Mouse (Mus musculus): ENCODE measurements around the gene Gtf2ird2.

Gtf2ird2 gene

DNA sequence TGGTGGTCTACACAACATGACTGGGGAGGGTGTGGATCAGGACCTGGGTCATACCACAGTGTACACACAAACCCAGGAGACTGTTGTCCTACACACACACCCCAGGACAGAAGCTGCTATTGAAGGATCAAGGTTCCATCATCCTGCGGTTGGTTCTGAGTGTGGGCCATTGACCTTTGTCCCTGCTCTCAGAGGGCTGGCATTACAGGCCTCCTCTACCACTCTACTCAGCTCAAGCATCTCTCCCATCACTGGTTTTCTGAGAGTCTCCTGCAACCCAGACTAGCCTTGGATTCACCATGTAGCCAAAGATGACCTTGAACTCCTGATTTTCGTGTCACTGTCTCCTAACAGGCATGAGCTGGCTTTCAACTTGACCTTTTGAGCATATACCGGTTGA, 52.4 kb downstream of the Gtf2ird2 start:
- no peak for DNase-seq

DNA sequence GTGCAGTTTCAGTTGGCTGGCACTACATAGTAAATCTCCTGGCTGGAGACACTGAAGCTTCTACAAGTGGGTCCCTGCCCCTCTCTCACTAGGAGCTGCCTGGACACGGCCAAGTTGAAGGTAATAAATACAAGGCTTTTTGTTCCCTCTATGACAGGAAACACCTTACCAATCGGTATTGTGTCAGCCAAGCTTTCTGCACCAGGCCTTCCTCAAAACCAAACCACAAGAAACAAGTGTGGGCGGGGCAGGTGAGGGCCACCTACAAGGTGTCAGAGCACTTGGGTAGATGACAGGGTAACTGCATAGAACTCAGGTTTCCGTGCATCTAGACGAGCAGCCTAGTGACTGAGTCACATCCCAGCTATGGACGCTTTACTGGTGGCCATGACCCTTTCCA, 53.0 kb downstream of the Gtf2ird2 start:
- DNase-seq = no peak

- DNase-seq = no peak
These were observed 53.7 kb downstream of the Gtf2ird2 start for GRCm38 (mm10) chr5:134237508-134237907.

DNA sequence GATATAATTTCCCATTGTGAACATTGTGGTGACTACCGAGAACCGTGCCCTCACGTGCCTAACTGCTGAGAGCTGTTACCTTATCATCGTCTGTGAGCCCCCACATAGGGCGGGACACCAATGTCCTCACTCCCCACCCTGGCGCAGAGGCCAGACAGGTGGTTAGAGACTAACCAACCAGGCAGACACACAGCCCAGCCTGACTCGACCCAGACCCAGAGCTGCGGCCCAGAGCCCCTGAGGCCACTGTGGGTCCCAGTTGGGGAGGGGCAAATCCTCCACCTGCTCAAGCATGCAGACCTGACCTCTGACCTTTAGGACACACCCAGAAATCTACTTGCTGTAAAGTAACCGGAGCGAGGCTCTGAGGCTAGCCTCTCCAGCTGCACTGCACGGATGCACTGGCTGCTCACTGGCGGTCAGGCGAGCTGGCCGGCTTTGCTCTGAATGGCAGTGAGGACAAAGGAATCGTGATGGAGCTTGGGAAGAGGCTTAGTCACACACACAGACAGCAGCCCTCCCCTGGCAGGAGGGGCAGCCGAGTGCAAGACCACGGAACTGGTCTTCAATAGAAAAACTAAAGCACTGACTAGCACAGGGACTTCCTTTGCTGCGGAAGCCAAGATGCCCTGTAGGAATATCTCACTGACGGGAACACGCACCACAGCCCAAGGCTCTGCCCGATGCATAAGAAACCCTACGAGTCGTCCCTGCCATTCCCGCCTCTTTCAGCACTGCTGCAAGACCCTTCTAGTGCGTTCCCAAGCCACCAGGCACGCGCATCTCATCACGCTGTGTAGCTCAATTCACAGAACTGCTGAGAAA, 54.3 kb downstream of the Gtf2ird2 start:
- DNase-seq = no peak

DNA sequence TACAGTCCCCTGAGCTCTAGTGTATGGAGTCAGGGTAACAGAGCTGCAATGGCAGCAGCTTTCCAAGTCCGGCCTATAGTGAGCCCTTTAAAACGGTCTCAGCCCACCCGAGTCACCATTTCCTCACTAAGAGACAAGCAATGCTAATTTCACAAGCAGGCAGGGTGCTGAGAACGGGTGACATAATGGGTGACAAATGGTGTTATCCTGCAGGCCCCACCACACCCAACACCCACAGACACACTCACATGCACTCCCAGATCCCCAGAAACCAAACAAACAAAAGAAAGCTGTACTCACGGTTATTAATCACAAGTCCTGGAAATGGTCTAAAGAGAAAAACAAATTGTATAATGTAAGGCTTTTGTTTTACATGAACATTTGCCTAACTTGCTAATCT, 58.0 kb downstream of the Gtf2ird2 start:
- DNase-seq = no peak

DNA sequence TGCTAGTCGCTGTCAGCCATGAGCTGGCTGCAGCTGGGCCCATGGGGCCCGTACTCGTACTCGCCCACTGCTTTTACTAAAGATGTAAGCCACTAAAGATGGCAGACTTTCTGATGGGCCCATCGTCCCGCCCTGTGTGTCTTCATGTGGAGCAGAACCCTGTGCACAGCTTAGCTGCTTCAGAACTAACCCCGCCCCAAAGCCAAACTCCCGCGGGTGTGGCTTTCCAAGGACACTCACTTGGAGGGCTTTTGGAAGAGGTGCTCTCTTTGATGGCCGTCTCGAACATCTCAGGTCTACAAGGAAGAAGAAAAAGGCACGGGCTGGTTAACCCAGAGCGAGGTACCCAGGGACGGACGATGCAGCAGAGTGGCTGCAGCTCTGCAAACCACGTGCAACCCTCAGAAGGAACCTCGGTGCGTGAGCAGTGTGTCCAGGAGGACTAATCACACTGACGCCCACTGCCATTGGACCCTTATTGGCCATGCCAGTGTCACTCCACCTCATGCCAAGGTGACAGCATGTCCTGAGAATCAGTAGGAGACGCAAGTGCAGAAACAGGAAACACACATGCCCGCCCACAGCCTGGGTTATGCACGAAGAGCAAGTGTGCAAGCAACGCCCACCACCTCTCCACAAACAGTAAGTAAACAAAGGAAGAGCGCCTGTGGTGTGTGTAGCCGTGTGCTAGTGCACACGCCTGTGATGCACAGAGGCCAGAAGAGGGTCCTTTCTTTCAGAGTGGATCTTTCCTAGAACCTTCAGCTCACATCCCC, 60.0 kb downstream of the Gtf2ird2 start:
- no peak for DNase-seq

GRCm38 (mm10) chr5:134244890-134245289, 61.1 kb downstream of the Gtf2ird2 start:
- no peak for DNase-seq

GRCm38 (mm10) chr5:134246146-134246545, 62.3 kb downstream of the Gtf2ird2 start:
- DNase-seq = no peak

DNA sequence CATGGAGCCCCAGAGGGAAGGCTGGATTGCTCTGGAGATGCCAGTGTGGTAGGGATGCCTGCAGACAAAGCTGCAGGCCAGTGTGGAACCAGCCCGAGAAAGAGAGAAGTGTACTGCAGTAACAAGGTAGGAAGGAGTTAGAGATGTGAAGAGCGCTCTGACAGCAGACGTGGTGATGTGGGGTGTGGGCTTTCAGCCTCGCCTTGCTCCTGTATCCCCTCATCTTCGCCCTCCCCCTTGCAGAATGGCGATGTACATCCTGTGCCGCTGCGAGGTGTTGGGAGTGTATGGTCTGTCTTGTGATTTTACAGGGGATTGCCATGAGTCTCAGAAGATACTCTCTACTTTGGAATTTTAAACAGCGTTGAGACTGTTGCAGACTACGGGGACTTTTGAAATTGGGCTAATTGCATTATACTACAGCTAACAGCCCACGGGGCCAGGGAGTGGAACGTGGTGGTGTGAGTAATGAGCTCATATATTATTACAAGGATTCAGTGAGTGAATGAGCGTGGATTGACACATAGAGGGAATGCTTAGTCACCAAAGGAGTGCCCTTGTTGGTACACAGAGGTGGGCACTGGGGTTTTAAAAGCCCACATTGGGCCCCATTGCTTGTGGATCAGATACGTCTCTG, 64.9 kb downstream of the Gtf2ird2 start:
- no peak for DNase-seq

- no peak for DNase-seq
These were observed 65.4 kb downstream of the Gtf2ird2 start for GRCm38 (mm10) chr5:134249245-134249649.

DNA sequence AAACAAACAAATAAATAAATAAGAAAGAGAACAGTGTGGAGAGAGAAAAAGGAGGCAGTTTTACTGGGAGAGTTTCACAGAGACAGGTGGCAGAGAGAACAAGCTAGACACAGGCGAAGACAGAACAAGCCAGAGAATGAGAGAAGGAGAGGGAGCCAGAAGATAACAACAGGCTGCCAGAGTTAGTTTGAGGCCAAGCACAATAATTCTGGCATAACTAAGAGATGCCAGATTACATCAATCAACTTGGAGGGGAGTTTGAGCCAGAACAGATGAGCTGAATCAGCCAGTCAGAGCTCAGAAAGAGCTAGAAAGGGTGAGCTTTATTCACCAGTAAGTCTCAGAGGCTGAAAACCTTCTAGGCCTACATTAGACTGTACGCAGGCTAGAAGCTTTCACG, 66.8 kb downstream of the Gtf2ird2 start:
- no peak for DNase-seq

GRCm38 (mm10) chr5:134251083-134251482, 67.3 kb downstream of the Gtf2ird2 start:
- no peak for DNase-seq

DNA sequence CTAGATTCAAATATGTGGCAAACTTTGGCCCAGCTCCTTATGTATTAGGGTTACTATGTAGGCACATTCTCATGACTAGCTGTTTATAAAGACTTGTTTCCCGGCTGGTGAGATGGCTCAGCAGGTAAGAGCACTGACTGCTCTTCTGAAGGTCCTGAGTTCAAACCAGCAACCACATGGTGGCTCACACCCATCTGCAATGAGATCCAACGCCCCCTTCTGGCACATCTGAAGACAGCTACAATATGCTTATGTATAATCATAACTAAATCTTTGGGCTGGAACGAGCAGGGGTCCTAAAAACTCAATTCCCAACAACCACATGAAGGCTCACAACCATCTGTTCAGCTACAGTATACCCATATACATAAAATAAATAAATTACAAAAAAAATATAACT, 70.0 kb downstream of the Gtf2ird2 start:
- DNase-seq = no peak

DNA sequence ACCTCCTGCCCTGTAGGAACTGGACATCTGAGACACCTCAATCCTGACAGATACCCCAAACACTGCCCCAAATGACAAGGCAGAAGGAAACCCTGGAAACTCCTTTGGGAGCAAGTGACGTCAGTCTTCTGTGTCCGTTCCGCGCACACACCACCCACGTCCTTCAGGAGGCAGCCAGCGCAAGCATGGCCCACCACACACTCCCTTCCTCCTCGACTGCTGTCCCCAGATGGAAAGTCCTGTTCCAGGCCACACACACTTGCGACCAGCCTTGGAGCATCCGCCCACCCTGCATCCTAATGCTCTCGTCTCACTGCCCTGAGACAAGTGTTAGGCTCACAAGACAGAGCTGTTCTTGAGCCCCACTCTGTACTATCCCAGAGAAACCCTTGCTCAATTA, 71.5 kb downstream of the Gtf2ird2 start:
- DNase-seq = no peak

GRCm38 (mm10) chr5:134257349-134258031, 73.7 kb downstream of the Gtf2ird2 start:
- no peak for DNase-seq

DNA sequence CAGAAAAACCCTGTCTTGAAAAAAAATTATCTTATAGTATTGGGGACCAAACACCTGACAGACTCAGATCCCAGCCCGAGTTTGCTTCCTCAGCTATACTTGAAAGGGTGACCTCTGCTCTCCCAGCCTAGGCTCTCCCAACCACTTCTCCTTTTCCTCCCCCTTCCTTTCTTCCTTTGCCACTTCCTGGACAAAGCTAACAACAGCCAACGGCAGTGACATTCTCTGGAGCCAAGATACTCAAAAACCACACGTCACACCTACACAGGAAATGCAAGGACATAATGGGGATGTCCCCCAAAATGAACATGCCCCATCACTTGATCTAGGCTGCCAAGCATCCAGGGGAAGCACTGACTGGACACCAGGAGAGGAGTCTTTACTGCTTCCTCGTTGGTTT, 74.6 kb downstream of the Gtf2ird2 start:
- DNase-seq = no peak

DNA sequence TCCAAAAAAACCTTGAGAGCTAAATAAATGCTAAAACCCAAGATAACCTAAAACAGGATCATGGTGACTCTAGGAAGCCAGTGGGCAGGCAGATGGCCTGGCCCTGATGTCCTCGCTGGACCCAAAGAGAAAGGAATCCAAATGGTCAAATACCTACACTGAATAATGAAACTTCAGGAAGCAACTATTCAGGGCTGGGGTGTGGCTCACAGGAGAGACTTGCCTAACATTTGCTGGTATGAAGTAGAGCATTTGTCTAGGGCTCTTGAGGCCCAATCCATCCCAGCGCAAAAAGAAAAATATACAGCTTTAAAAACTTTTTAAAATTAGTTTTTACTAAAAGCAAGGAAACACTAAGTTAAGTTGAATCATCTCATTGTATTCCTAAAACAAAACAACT, 75.1 kb downstream of the Gtf2ird2 start:
- no peak for DNase-seq

- no peak for DNase-seq
These were observed 76.3 kb downstream of the Gtf2ird2 start for GRCm38 (mm10) chr5:134260001-134260636.

DNA sequence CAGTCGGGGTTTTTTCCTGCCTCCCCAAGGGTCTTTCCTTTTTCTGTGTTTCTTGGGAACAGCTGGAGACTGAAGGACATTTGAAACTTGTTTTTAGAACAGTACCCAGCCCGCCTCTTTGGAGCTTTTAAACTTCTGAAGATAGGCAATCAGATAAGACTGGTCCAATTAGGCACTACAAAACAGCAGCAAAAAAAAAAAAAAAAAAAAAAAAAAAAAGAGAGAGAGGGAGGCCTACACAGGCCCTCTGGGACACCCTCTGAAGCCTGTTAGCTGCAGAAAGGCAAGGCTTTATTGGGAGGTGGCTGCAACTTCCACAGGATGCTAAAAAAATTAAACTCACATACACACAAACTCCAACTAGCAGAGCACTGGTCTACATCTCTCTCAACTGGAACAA, 82.1 kb downstream of the Gtf2ird2 start:
- no peak for DNase-seq

GRCm38 (mm10) chr5:134266404-134266803, 82.6 kb downstream of the Gtf2ird2 start:
- peak; percentile 49 for DNase-seq

GRCm38 (mm10) chr5:134268751-134269150, 84.9 kb downstream of the Gtf2ird2 start:
- DNase-seq = no peak

DNA sequence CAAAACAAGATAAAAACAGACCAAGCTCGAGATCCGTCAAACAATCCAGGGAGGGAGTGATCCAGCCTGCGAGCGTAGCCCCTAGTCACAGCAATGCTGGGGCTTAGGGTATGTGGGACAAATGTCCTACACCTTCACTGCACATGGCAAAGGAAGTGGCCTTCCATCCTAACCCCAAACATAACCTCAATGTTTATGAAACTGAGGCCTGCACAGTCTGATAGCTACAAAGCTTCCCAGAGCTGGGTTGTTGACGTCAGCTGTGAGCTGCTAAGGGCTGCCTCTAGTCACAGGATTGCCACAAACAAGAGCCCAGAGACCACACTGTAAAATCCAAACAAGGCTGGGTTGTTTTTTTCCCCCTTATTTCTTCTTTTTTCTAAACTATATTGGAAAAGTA, 85.9 kb downstream of the Gtf2ird2 start:
- no peak for DNase-seq

DNA sequence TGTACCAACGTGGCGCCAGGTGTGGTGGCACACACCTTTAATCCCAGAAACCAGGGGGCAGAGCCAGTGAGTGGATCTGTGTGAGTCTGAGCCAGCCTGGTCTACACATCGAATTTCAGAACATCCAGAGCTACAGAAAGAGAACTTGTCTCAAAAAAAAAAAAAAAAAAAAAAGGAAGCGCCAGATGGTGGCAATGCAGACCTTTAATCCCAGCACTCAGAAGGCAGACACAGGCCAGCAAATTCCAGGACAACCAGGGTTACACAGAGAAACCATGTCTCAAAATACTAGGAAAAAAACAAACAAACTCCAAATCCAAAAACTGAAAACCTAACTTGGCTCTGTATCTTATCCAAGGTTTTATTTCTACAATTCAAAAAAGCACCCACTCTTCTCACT, 86.7 kb downstream of the Gtf2ird2 start:
- no peak for DNase-seq
